Mouse (Mus musculus) lung, embryonic 16.5 days (tissue): Measurements from ENCODE around the gene Olfr1095. TPM values are rescaled to one million over a fixed set of nuclear protein-coding genes. Genes with fewer than 3 reads are reported as not detected.

Experiments used
- ATAC-seq: fragments of 200-750 bp; cut with Nextera tagmentation; 2 replicates; pipeline ENCODE4 v1.8.0; 2017; ENCODE audit warnings: low read depth, mild to moderate bottlenecking, moderate library complexity
- H3K27ac ChIP-seq: fragments of 300-500 bp; sonication (generic); 2 replicates; pipeline ENCODE4 v1.5.1; 2014; ENCODE audit warnings: mild to moderate bottlenecking, control low read depth, low read length
- H3K27me3 ChIP-seq: fragments of 300-500 bp; sonication (generic); 2 replicates; pipeline ENCODE4 v1.6.1; 2014; ENCODE audit warnings: low read depth, low read length, mixed read lengths; ENCODE audit not compliant: control insufficient read depth, insufficient read depth
- H3K36me3 ChIP-seq: fragments of 300-500 bp; sonication (generic); 2 replicates; pipeline ENCODE4 v1.6.1; 2014; ENCODE audit warnings: low read length; ENCODE audit not compliant: control insufficient read depth, insufficient read depth
- H3K4me1 ChIP-seq: fragments of 300-500 bp; sonication (generic); replicated peaks from 2 replicates; pipeline ENCODE4 v1.6.1; 2014; ENCODE audit warnings: low read length, mixed read lengths; ENCODE audit not compliant: control insufficient read depth, insufficient read depth
- H3K4me2 ChIP-seq: fragments of 300-500 bp; sonication (generic); 2 replicates; pipeline ENCODE4 v1.6.1; 2014; ENCODE audit warnings: low read depth, low read length, control low read depth
- H3K4me3 ChIP-seq: fragments of 300-500 bp; sonication (generic); 2 replicates; pipeline ENCODE4 v1.5.1; 2014; ENCODE audit warnings: mild to moderate bottlenecking, low read length, control low read depth
- H3K9ac ChIP-seq: fragments of 300-500 bp; sonication (generic); 2 replicates; pipeline ENCODE4 v1.6.1; 2014; ENCODE audit warnings: low read length, control low read depth
- H3K9me3 ChIP-seq: fragments of 300-500 bp; sonication (generic); 2 replicates; pipeline ENCODE4 v1.6.1; 2016; ENCODE audit warnings: low read length; ENCODE audit not compliant: control insufficient read depth
- WGBS: fragments of 180-500 bp; shearing (Covaris S2); extraction: QIAGEN DNeasy Blood & Tissue Kit; methylation state at CpG from one replicate; pipeline ENCODE4 v1.1.7; 2014; 5-methylcytosine and 5-hydroxymethylcytosine counted together
- polyA plus RNA-seq: library from polyadenylated mRNA; unstranded; fragments of >200 nt; fragmentation: Nextera tagmentation; extraction: Ambion mirVana; gene quantifications from 2 replicates; pipeline ENCODE4 v1.2.1, GENCODE M21; 2015

Olfr1095 gene
- not detected in 2 replicates for polyA plus RNA-seq

DNA sequence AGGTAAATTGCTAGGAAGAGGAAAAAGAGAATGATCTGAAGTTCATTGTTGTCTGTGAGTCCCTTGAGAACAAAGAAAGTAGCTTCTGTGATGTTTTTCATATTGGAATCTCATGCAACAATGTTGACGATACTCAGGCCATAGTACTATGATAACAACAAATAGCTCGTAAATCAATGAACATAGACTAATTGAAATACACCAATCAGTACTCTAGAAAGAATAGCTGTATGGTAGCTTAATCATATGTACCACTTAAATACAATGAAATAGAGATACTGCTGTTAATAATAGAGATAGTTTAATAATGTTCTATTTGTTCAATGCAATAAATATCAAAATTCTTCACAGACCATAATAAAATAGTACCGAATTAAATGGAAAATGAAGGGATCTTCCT, at the start of gene Olfr1095:
Olfr1095 (minus strand) TSS at position 101 of the 400 bp plus-strand sequence.
- Histone ChIP-seq H3K27ac (no peak within 1 kb of the TSS), H3K4me1 (no peaks in the 10 kb centered on the region), H3K9ac (no peak within 1 kb of the TSS), H3K4me3 (no peak within 1 kb of the TSS), H3K36me3 (no peaks in the 10 kb centered on the region), H3K27me3 (no peaks in the 10 kb centered on the region), H3K4me2 (no peak within 1 kb of the TSS), H3K9me3 (no peaks in the 10 kb centered on the region)
- ATAC-seq: no peak
- WGBS: 83% methylated on average over 3 of the region's 3 CpGs

- 95% methylated on average over 1 of the region's 1 CpGs for WGBS
- Histone ChIP-seq H3K4me1 (no peaks in the 10 kb centered on the region), H3K27me3 (no peaks in the 10 kb centered on the region), H3K36me3 (no peaks in the 10 kb centered on the region), H3K9ac (no peak within 1 kb of the TSS), H3K9me3 (no peaks in the 10 kb centered on the region), H3K4me2 (no peak within 1 kb of the TSS), H3K27ac (no peak within 1 kb of the TSS), H3K4me3 (no peak within 1 kb of the TSS)
- no peak for ATAC-seq
These were observed 40.6 kb upstream of the Olfr1095 start, which contains the start of gene Olfr1097 for GRCm38 (mm10) chr2:86892116-86892515. Gene Olfr1097, minus strand, starts transcription at chr2:86892216.

DNA sequence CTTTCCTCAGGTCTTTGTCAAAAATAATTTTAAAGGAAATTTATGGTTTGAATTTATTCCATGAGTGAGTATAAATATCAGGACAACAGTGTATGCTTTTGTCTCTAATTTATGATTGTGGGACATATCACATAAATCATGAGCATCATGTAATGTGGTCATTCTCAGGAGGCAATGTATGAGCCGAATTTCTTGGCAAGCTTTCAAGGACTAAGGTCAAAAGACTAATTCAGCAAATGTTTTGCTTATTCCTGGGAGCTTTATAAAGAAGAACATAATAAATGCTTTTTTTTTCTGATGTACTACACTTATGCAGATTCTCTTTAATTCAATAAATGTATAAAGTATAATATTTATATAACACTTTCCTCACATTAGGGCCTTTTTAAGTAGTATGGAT, 23.2 kb upstream of the Olfr1095 start, which contains the start of gene Gm13723:
Gm13723 (minus strand) TSS at position 101 of the 400 bp plus-strand sequence.
- WGBS: 23% methylated on average over 1 of the region's 1 CpGs
- no peak within 1 kb of the TSS for H3K4me2 ChIP-seq
- H3K36me3 ChIP-seq: no peaks in the 10 kb centered on the region
- no peaks in the 10 kb centered on the region for H3K9me3 ChIP-seq
- H3K4me3 ChIP-seq: no peak within 1 kb of the TSS
- no peaks in the 10 kb centered on the region for H3K27me3 ChIP-seq
- no peak within 1 kb of the TSS for H3K27ac ChIP-seq
- H3K9ac ChIP-seq: no peak within 1 kb of the TSS
- no peaks in the 10 kb centered on the region for H3K4me1 ChIP-seq
- no peak for ATAC-seq

GRCm38 (mm10) chr2:86824363-86824762, 27.1 kb downstream of the Olfr1095 start, which contains the start of gene Olfr1094:
Gene Olfr1094, plus strand, starts transcription at chr2:86824663.
- no peak within 1 kb of the TSS for H3K27ac ChIP-seq
- ATAC-seq: no peak
- H3K4me3 ChIP-seq: no peak within 1 kb of the TSS
- H3K4me2 ChIP-seq: no peak within 1 kb of the TSS
- H3K4me1 ChIP-seq: no peaks in the 10 kb centered on the region
- no peaks in the 10 kb centered on the region for H3K36me3 ChIP-seq
- H3K27me3 ChIP-seq: no peaks in the 10 kb centered on the region
- H3K9me3 ChIP-seq: no peaks in the 10 kb centered on the region
- H3K9ac ChIP-seq: no peak within 1 kb of the TSS

DNA sequence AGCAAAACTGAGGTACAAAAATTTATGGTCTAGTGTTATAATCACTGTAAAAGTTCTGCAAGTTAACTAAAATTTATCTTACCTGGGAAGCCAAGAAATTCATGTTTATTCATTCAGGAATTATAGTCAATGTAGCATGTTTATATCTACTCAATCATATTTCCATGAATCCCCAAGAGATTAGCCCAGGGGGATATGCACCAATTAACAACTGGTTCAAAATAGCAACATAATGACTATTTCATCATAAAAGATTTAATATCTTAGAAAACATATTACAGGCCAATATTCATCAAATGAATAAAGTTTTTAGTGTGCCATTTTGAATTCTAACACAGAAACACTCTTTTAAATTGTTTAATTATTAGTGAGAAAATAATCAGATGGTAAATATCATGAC, 41.6 kb downstream of the Olfr1095 start, which contains the start of gene Olfr141:
Olfr141 (minus strand) TSS at position 101 of the 400 bp plus-strand sequence.
- Histone ChIP-seq H3K36me3 (no peaks in the 10 kb centered on the region), H3K9me3 (no peaks in the 10 kb centered on the region), H3K27ac (no peak within 1 kb of the TSS), H3K27me3 (no peaks in the 10 kb centered on the region), H3K9ac (no peak within 1 kb of the TSS), H3K4me2 (no peak within 1 kb of the TSS), H3K4me3 (no peak within 1 kb of the TSS), H3K4me1 (no peaks in the 10 kb centered on the region)
- no peak for ATAC-seq

Other genes with a start within 250 kb of the Olfr1095 start
- gene Olfr1084, start 212.0 kb downstream of the Olfr1095 start, polyA plus RNA-seq: not detected in 2 replicates
- not detected in 2 replicates for gene Olfr1085, start 189.7 kb downstream of the Olfr1095 start, polyA plus RNA-seq
- gene Olfr1086, start 171.6 kb downstream of the Olfr1095 start, polyA plus RNA-seq: not detected in 2 replicates
- gene Olfr1087, start 153.3 kb downstream of the Olfr1095 start, polyA plus RNA-seq: not detected in 2 replicates
- not detected in 2 replicates for gene Olfr1089, start 118.0 kb downstream of the Olfr1095 start, polyA plus RNA-seq
- not detected in 2 replicates for gene Olfr1090, start 92.7 kb downstream of the Olfr1095 start, polyA plus RNA-seq
- not detected in 2 replicates for gene Olfr1093, start 69.2 kb downstream of the Olfr1095 start, polyA plus RNA-seq
- gene Olfr141, start 41.7 kb downstream of the Olfr1095 start, polyA plus RNA-seq: not detected in 2 replicates
- not detected in 2 replicates for gene Olfr1094, start 27.0 kb downstream of the Olfr1095 start, polyA plus RNA-seq
- gene Gm13723, start 23.1 kb upstream of the Olfr1095 start, polyA plus RNA-seq: not detected in 2 replicates
- gene Olfr1097, start 40.5 kb upstream of the Olfr1095 start, polyA plus RNA-seq: not detected in 2 replicates
- not detected in 2 replicates for gene Olfr1098, start 72.8 kb upstream of the Olfr1095 start, polyA plus RNA-seq
- not detected in 2 replicates for gene Olfr1099, start 109.0 kb upstream of the Olfr1095 start, polyA plus RNA-seq
- not detected in 2 replicates for gene Olfr1100, start 128.3 kb upstream of the Olfr1095 start, polyA plus RNA-seq
- not detected in 2 replicates for gene Olfr1101, start 139.5 kb upstream of the Olfr1095 start, polyA plus RNA-seq
- not detected in 2 replicates for gene Olfr1102, start 146.7 kb upstream of the Olfr1095 start, polyA plus RNA-seq
- gene Olfr1104, start 175.4 kb upstream of the Olfr1095 start, polyA plus RNA-seq: not detected in 2 replicates
- gene Olfr1105, start 184.8 kb upstream of the Olfr1095 start, polyA plus RNA-seq: not detected in 2 replicates
- not detected in 2 replicates for gene Olfr1106, start 200.6 kb upstream of the Olfr1095 start, polyA plus RNA-seq
- gene Olfr1107, start 224.1 kb upstream of the Olfr1095 start, polyA plus RNA-seq: not detected in 2 replicates
- gene Olfr1109, start 244.3 kb upstream of the Olfr1095 start, polyA plus RNA-seq: not detected in 2 replicates